Mouse (Mus musculus): ENCODE data around the gene Tpcn2. TPM values are rescaled to one million over a fixed set of nuclear protein-coding genes. Genes with fewer than 3 reads are reported as not detected.

The Tpcn2 gene
- total RNA-seq, 2 experiments from 2014 or later, result 9.4 to 11.7 TPM

GRCm38 (mm10) chr7:145206056-145206610, 77.7 kb downstream of the Tpcn2 start:
- peak; percentile 66 to 79 for DNase-seq (ENCODE audit: low spot score in 2 of 2)

GRCm38 (mm10) chr7:145205363-145205902, 78.4 kb downstream of the Tpcn2 start:
- DNase-seq (ENCODE audit: low spot score in 2 of 2), result no peak

DNA sequence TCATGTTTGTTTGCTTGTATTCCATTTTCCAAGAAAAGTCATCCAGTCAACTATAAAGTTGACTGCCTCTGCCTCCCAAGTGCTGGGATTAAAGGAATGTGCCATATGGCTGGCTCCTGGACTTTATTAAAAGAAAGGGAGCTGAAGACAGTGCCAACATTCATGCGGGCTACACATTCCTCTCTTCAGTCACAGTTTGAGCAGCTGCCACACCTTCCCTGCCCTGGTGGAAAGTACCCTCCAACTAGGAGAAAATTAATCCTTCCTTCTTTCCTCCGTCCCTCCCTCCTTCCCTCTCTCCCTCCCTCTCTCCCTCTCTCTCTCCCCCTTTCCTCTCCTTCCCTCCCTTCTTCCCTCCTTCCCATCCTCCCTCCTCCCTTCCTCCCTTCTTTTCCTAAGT, 84.1 kb downstream of the Tpcn2 start:
- no peak for DNase-seq (ENCODE audit: low spot score in 2 of 2)

GRCm38 (mm10) chr7:145198223-145198714, 85.5 kb downstream of the Tpcn2 start:
- DNase-seq (ENCODE audit: low spot score in 2 of 2), result no peak

DNA sequence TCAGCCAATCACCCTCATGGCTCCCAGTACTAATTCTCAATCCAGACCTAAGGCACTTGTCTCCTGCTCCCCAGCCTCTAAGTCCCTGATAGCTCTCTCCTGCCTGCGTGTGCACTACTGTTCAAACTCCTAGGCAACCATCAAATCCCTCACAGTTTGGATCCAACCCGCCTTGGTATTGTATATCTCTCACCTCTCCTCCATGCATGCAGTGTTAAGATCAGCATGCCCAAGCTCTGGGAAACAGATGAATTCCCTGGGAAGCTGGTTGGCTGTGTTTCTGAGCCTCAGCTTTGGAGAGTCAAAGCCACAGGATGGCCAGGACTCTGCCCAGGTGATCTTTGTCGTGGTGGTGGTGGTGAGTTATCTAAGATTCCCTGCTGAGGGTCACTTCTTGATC, 86.1 kb downstream of the Tpcn2 start:
- no peak for DNase-seq (ENCODE audit: low spot score in 2 of 2)

- no peak for DNase-seq (ENCODE audit: low spot score in 2 of 2)
Observed at GRCm38 (mm10) chr7:145197042-145197441, 86.8 kb downstream of the Tpcn2 start.

GRCm38 (mm10) chr7:145196340-145196739, 87.5 kb downstream of the Tpcn2 start:
- no peak for DNase-seq (ENCODE audit: low spot score in 2 of 2)

DNA sequence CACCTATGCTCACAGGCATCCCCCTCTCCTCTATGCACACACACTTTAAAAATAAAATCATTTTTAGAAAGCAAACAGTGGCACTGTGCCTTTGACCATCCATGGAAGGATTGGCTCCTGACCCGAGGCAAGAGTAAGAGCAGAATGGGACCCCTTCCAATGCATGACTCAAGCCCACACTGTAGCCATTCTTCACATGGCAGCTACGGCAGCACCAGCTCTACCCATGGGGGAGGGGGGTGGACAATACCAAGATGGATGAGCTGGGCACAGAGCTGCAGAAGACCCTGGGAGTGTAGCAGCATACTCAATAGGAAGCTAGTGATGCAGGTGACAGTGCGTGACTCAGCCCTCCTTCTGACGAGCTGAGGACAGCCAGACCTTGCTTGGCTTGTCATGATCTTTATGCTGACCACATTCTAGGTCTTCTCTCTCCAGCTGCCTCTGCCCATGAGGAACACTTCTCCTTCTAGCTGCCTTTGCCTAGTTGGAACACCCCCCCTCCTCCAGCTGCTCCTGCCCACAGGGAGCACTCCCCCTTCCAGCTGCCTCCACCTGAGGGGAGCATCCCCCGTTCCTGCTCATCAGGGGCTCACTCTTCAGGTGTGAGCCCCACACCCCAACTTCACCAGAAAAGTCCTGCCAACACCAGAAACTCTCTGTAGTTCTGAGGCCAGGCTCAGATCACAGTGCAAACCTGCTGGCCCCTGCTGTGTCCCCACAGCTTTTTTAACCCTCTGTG, 88.5 kb downstream of the Tpcn2 start:
- no peak for DNase-seq (ENCODE audit: low spot score in 2 of 2)

- DNase-seq (ENCODE audit: low spot score in 2 of 2), result peak; percentile 50 to 78
Observed at GRCm38 (mm10) chr7:145194455-145195161, 89.2 kb downstream of the Tpcn2 start.

DNA sequence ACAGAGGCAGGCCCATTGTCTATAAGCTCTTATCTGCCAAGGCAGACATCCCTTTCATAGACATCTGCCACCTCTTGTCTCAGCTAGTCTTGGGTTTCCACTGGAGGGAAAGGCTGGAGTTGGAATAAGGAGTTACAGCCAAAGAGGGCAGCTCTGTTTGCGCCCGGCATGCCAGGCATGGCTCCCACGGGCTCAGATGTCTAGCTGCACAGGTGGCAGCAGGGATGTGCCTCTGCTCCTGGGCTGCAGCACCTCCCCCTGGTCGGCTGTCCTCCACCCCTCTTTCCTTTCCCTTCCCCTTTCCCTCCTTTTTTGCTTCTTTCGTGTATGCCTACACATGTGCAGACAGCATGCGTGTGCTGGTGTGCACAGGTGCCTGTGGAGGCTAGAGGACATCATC, 91.0 kb downstream of the Tpcn2 start:
- no peak for DNase-seq (ENCODE audit: low spot score in 2 of 2)

DNA sequence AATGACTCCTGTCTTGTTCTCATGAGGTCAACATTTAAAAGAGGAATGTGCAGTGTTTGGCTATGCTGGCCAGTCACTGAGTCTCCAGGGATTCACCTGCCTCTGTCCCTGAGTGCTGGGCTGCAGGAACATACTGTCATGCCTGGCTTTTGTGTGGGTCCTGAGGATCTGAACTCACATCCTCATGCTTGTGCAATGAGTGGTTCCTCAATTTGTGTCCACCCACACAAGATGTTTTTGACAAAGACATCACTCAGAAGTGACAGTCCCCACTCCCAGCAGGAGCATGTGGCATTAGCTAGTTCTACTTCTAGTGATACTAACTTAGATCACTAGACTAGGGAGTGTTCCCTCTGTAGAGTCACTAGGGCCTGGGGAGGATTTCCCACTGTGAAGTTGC, 93.3 kb downstream of the Tpcn2 start:
- no peak for DNase-seq (ENCODE audit: low spot score in 2 of 2)

DNA sequence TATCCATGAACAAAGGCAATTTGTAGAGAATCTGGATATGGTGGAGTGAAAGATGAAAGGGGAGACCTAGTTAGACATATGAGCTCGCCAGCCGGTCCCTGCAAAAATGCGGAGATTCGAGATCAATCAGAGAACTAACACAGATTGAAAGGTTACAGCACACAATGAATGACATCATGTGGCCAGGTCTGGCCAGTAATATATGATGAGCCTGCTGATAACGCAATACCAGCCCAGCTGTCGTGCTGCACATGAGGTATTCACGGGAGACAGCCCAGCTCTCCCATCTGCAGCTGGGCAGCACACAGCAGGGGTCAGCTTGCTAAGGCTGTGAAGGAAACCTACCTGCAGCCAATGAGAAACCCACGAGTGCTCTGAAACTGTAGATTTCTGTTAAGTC, 94.5 kb downstream of the Tpcn2 start:
- no peak for DNase-seq (ENCODE audit: low spot score in 2 of 2)

DNA sequence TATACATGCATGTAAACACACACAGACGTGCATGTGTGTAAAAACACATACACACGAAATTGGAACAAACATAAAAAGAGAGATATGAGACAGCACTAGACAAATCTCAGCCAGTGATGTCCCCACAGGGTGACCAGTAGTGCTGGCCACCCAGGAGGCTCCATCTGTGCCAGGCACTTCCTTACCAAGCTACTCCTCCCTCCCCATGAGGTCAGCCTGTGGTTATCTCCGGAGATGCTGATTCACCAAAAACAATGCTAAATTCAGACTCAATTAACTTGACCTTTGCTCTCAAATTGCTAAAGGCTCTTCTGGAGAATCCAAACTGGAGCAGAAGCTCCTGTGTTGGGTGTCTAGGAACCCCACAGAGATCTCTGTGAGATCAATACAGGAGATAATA, 96.0 kb downstream of the Tpcn2 start:
- no peak for DNase-seq (ENCODE audit: low spot score in 2 of 2)

DNA sequence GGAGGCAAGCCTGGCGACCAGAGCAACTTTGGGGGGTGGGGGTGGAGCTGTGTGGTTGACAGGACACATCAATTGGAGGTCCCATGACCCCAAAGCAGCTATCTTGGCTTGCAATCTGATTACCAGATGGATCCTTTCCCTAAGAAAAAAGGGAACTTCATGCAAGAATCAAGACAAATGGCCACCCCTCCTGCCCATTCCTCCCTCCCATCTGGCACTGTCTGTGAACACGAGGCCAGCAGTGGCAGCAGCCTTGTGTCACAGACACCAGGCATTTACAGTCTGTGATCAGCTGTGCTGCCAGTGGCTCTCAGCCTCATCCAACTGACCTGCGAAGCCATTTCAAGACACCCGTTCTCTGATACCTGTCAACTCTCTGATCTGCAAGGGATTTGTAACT, 101.4 kb downstream of the Tpcn2 start:
- DNase-seq (ENCODE audit: low spot score in 2 of 2), result no peak

GRCm38 (mm10) chr7:145181376-145182034, 102.3 kb downstream of the Tpcn2 start:
- DNase-seq (ENCODE audit: low spot score in 2 of 2), result no peak

- DNase-seq (ENCODE audit: low spot score in 2 of 2), result no peak
Observed at GRCm38 (mm10) chr7:145179691-145180091, 104.1 kb downstream of the Tpcn2 start.

- no peak for DNase-seq (ENCODE audit: low spot score in 2 of 2)
Observed at GRCm38 (mm10) chr7:145176750-145177589, 106.8 kb downstream of the Tpcn2 start.

- no peak for DNase-seq (ENCODE audit: low spot score in 2 of 2)
Observed at GRCm38 (mm10) chr7:145173563-145173962, 110.2 kb downstream of the Tpcn2 start.

GRCm38 (mm10) chr7:145173116-145173515, 110.7 kb downstream of the Tpcn2 start:
- no peak for DNase-seq (ENCODE audit: low spot score in 2 of 2)

GRCm38 (mm10) chr7:145169703-145170102, 114.1 kb downstream of the Tpcn2 start:
- DNase-seq (ENCODE audit: low spot score in 2 of 2), result no peak

Data from gastrocnemius, postnatal 4 days (tissue).